Mouse (Mus musculus) liver, embryonic 15.5 days (tissue): ENCODE results near the gene Fdps. TPM values are rescaled to one million over a fixed set of nuclear protein-coding genes. Genes with fewer than 3 reads are reported as not detected.

Experiments
- ATAC-seq: fragments of 200-750 bp; cut with Nextera tagmentation; 2 replicates; pipeline ENCODE4 v1.8.0; 2017; ENCODE audit warnings: moderate number of reproducible peaks, mild to moderate bottlenecking, moderate library complexity; ENCODE audit not compliant: insufficient read depth
- H3K27ac ChIP-seq: fragments of 300-500 bp; sonication (generic); replicated peaks from 2 replicates; pipeline ENCODE4 v1.5.1; 2015; ENCODE audit warnings: mild to moderate bottlenecking, inconsistent platforms
- H3K27me3 ChIP-seq: fragments of 300-500 bp; sonication (generic); 2 replicates; pipeline ENCODE4 v1.6.1; 2015; ENCODE audit warnings: mild to moderate bottlenecking, inconsistent platforms
- H3K36me3 ChIP-seq: fragments of 300-500 bp; sonication (generic); replicated peaks from 2 replicates; pipeline ENCODE4 v1.6.1; 2015; ENCODE audit warnings: moderate library complexity, mild to moderate bottlenecking, inconsistent platforms
- H3K4me1 ChIP-seq: fragments of 300-500 bp; sonication (generic); replicated peaks from 2 replicates; pipeline ENCODE4 v1.6.1; 2015; ENCODE audit warnings: inconsistent platforms
- H3K4me2 ChIP-seq: fragments of 300-500 bp; sonication (generic); 2 replicates; pipeline ENCODE4 v1.6.1; 2015; ENCODE audit warnings: moderate library complexity, mild to moderate bottlenecking, inconsistent platforms
- H3K4me3 ChIP-seq: fragments of 300-500 bp; sonication (generic); replicated peaks from 2 replicates; pipeline ENCODE4 v1.5.1; 2015; ENCODE audit warnings: mild to moderate bottlenecking, inconsistent platforms
- H3K9ac ChIP-seq: fragments of 300-500 bp; sonication (generic); 2 replicates; pipeline ENCODE4 v1.6.1; 2015; ENCODE audit warnings: moderate library complexity, mild to moderate bottlenecking, inconsistent platforms
- H3K9me3 ChIP-seq: fragments of 300-500 bp; sonication (generic); replicated peaks from 2 replicates; pipeline ENCODE4 v1.6.1; 2016; ENCODE audit warnings: inconsistent platforms
- WGBS: fragments of 180-500 bp; shearing (Covaris S2); methylation state at CpG from one replicate; pipeline ENCODE4 v1.1.7; 2015; ENCODE audit warnings: mixed read lengths; ENCODE audit not compliant: insufficient replicate concordance; 5-methylcytosine and 5-hydroxymethylcytosine counted together
- polyA plus RNA-seq: library from polyadenylated mRNA; unstranded; fragments of >200 nt; fragmentation: Nextera tagmentation; extraction: Ambion mirVana; gene quantifications from 2 replicates; pipeline ENCODE4 v1.2.1, GENCODE M21; 2015

The Fdps gene
- polyA plus RNA-seq, 1 experiment from 2014 or later = 339 TPM

DNA sequence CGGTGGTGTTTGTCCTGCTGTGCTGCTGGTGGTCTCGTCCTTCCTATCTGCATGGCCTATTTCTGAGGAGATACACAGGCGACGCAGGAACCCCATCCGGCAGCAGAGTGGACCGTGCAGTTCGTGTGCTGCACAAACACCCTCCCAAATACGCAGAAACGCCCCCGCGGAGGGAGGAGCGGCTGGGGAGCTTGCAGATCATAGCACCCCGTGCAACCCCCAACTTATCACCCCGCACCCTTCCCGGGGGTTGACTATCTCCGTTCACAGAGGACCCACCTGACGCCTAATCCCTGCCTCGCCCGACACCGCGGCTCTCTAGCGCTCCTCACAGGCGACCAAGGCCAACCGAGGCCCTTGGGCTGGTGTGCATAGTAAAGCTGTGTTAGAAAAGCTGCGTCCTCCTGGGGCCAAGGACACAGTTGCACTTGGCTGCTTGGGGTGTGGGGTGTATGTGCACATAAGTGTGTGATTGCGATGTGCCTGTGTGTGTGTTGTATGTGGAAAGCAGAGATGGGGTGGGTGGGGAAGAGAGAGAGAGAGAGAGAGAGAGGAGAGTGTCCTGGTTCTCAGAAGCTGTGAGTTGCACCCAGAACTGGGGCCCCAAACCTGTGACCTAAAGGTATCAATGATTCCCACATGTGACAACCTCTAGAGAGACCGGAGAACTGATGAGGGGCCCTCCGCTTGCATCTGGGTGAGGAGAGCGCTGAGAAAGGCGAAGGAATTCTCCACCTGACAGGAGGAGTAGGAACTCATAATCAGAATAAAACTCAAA lies 30.7 kb upstream of the Fdps start:
- peak; percentile 86 for ATAC-seq
- Histone ChIP-seq H3K4me2 (peak overlapping the region; percentile 74), H3K9me3 (no peaks in the 10 kb centered on the region), H3K27me3 (no peaks in the 10 kb centered on the region), H3K9ac (peak overlapping the region; percentile 54), H3K36me3 (no peaks in the 10 kb centered on the region), H3K4me1 (peaks cover 90% of the 10 kb centered on the region), H3K27ac (peak overlapping the region; percentile 90), H3K4me3 (peak overlapping the region; percentile 51)
- WGBS = 5% methylated on average over 29 of the region's 30 CpGs

DNA sequence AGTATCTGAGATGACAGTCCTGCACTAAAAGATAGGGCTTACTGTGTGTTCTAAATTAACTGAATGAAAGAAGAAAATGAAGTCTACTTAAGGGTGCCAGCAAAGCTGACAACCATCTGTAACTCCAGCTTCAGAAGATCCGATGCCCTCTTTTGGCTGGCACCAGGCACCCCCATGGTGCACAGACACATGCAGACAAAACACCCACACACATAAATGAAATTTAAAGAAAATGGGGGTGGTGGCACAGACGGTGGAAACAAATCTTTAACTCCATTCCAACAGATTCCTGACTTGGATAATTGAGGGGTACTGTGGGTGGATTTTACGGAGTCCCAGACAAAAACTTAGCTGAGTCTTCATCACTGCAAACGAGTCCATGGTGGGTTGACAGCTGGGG lies 30.1 kb upstream of the Fdps start:
- H3K27ac ChIP-seq = peak overlapping the region; percentile 90
- 26% methylated on average over 4 of the region's 4 CpGs for WGBS
- H3K4me3 ChIP-seq = peak overlapping the region; percentile 51
- ATAC-seq = no peak
- no peaks in the 10 kb centered on the region for H3K36me3 ChIP-seq
- H3K9me3 ChIP-seq = no peaks in the 10 kb centered on the region
- H3K4me1 ChIP-seq = peaks cover 85% of the 10 kb centered on the region
- peak overlapping the region; percentile 54; the same call in 1 of the 2 replicates for H3K9ac ChIP-seq
- peak overlapping the region; percentile 74 for H3K4me2 ChIP-seq
- no peaks in the 10 kb centered on the region for H3K27me3 ChIP-seq

DNA sequence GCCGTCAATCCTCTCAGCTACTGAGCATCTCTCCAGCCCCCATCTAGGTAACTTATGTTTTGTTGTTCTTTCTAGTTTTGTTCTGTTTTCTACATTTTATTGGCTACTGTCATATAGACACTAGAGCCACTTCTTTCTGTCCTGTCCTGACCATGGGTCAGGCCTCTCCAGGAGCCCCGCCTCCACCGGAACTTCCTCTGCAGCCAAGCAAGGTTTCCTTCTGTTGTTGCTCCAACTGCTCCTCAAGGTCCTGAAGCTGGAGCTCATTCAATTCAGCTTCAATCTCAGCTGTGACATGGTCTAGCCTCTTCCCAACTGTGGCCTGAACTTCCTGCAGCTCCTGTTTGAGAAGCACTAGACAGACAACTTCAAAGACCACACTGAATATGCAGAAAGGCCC lies 28.1 kb upstream of the Fdps start:
- Histone ChIP-seq H3K36me3 (no peaks in the 10 kb centered on the region), H3K4me3 (no peak overlapping the region), H3K27ac (0 out of 2 replicates have a peak overlapping the region, but pooled peaks have one; percentile 38), H3K9me3 (no peaks in the 10 kb centered on the region), H3K27me3 (no peaks in the 10 kb centered on the region), H3K4me2 (no peak overlapping the region), H3K4me1 (peaks cover 68% of the 10 kb centered on the region), H3K9ac (no peak overlapping the region)
- ATAC-seq = no peak
- WGBS = 91% methylated on average over 3 of the region's 3 CpGs

- WGBS = 80% methylated on average over 3 of the region's 3 CpGs
- no peak for ATAC-seq
- no peak overlapping the region for H3K4me2 ChIP-seq
These were observed 24.2 kb upstream of the Fdps start for GRCm38 (mm10) chr3:89125981-89126380.

GRCm38 (mm10) chr3:89124241-89124640 lies 22.5 kb upstream of the Fdps start:
- Histone ChIP-seq H3K9me3 (no peaks in the 10 kb centered on the region), H3K4me3 (no peak overlapping the region), H3K27me3 (no peaks in the 10 kb centered on the region), H3K36me3 (no peaks in the 10 kb centered on the region), H3K4me2 (no peak overlapping the region), H3K27ac (no peak overlapping the region; the same call in 1 of the 2 replicates), H3K9ac (no peak overlapping the region), H3K4me1 (peaks cover 28% of the 10 kb centered on the region)
- no peak for ATAC-seq
- 52% methylated on average over 3 of the region's 3 CpGs for WGBS

More at GRCm38 (mm10) chr3:89125981-89126380, 24.2 kb upstream of the Fdps start:
- H3K4me3 ChIP-seq = no peak overlapping the region
- H3K9ac ChIP-seq = no peak overlapping the region
- no peaks in the 10 kb centered on the region for H3K27me3 ChIP-seq
- no peak overlapping the region for H3K27ac ChIP-seq
- peaks cover 45% of the 10 kb centered on the region for H3K4me1 ChIP-seq
- no peaks in the 10 kb centered on the region for H3K36me3 ChIP-seq
- H3K9me3 ChIP-seq = no peaks in the 10 kb centered on the region

GRCm38 (mm10) chr3:89123313-89123712 lies 21.6 kb upstream of the Fdps start:
- no peaks in the 10 kb centered on the region for H3K36me3 ChIP-seq
- 65% methylated on average over 2 of the region's 2 CpGs for WGBS
- no peak overlapping the region for H3K4me2 ChIP-seq
- no peak overlapping the region for H3K9ac ChIP-seq
- H3K27me3 ChIP-seq = no peaks in the 10 kb centered on the region
- H3K27ac ChIP-seq = no peak overlapping the region
- H3K4me1 ChIP-seq = peaks cover 19% of the 10 kb centered on the region
- no peak overlapping the region for H3K4me3 ChIP-seq
- no peak for ATAC-seq
- no peaks in the 10 kb centered on the region for H3K9me3 ChIP-seq

- peak; percentile 78 for ATAC-seq
- no peak overlapping the region; the same call in 1 of the 2 replicates for H3K27ac ChIP-seq
- H3K4me3 ChIP-seq = no peak overlapping the region
- no peaks in the 10 kb centered on the region for H3K36me3 ChIP-seq
- H3K9ac ChIP-seq = no peak overlapping the region
- H3K27me3 ChIP-seq = no peaks in the 10 kb centered on the region
- peak overlapping the region; percentile 36; the same call in 1 of the 2 replicates for H3K4me2 ChIP-seq
- peaks cover 31% of the 10 kb centered on the region for H3K4me1 ChIP-seq
- H3K9me3 ChIP-seq = no peaks in the 10 kb centered on the region
- WGBS = 0% methylated on average over 2 of the region's 2 CpGs
These were observed 13.8 kb upstream of the Fdps start for GRCm38 (mm10) chr3:89115522-89115921.

- ATAC-seq = peak; percentile 55; the same call in 1 of the 2 replicates
- Histone ChIP-seq H3K36me3 (no peaks in the 10 kb centered on the region), H3K9ac (no peak overlapping the region), H3K9me3 (no peaks in the 10 kb centered on the region), H3K4me2 (no peak overlapping the region), H3K4me3 (no peak overlapping the region), H3K27ac (peak overlapping the region; percentile 49; the same call in 1 of the 2 replicates), H3K4me1 (peaks cover 31% of the 10 kb centered on the region), H3K27me3 (no peaks in the 10 kb centered on the region)
- WGBS = 73% methylated on average over 4 of the region's 4 CpGs
These were observed 11.3 kb upstream of the Fdps start for GRCm38 (mm10) chr3:89113058-89113457.

- no peak for ATAC-seq
- H3K4me2 ChIP-seq = no peak overlapping the region
- no peaks in the 10 kb centered on the region for H3K9me3 ChIP-seq
- H3K4me1 ChIP-seq = peaks cover 6% of the 10 kb centered on the region
- no peak overlapping the region for H3K9ac ChIP-seq
- H3K4me3 ChIP-seq = no peak overlapping the region
- 48% methylated on average over 1 of the region's 1 CpGs for WGBS
- no peaks in the 10 kb centered on the region for H3K27me3 ChIP-seq
- H3K36me3 ChIP-seq = no peaks in the 10 kb centered on the region
- no peak overlapping the region for H3K27ac ChIP-seq
These were observed 6.4 kb upstream of the Fdps start for GRCm38 (mm10) chr3:89108146-89108545.

DNA sequence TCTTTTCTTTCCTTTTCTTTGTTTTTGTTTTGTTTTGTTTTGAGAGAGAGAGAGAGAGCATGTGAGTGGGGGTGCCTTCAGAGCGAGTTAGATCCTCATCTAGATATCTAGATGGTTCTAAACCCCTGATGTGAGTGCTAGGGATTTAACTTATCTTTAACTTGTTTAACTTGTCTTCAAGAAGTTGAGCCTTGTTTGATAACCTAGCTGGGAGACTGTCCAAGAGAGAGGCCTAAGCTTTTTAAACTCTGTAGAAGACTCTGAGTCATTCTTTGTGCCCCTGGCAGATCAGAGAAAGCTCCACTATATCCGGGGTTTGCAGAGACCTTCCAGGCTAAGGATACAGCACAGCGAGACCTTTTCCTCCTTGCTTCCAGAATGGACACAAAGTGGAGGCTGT lies 5.8 kb upstream of the Fdps start:
- no peaks in the 10 kb centered on the region for H3K36me3 ChIP-seq
- no peak overlapping the region for H3K4me2 ChIP-seq
- H3K4me3 ChIP-seq = no peak overlapping the region
- H3K27ac ChIP-seq = no peak overlapping the region
- no peak overlapping the region for H3K9ac ChIP-seq
- H3K4me1 ChIP-seq = peaks cover 12% of the 10 kb centered on the region
- no peak for ATAC-seq
- H3K27me3 ChIP-seq = no peaks in the 10 kb centered on the region
- 45% methylated on average over 3 of the region's 3 CpGs for WGBS
- no peaks in the 10 kb centered on the region for H3K9me3 ChIP-seq

DNA sequence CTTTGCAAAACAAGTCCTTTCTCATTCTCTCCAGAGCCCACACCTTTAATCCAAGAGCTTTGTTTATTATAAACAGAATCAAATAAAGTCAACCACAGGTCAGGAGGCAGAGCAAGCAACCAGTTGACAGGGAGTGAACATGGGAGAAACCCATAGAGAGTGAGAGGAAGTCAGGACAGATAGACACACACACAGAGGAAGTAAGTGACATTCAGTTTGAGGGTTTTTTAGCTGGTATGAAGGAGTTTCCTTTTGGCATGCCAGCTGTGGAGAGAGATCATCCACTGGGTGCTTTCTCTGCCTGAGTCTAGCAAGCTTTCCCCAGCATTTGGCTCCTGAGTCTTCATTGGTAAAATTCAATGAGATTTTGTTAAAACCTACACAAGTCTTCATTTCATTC lies 5.1 kb upstream of the Fdps start:
- H3K4me3 ChIP-seq = no peak overlapping the region
- H3K27ac ChIP-seq = no peak overlapping the region
- no peaks in the 10 kb centered on the region for H3K27me3 ChIP-seq
- no peaks in the 10 kb centered on the region for H3K9me3 ChIP-seq
- ATAC-seq = no peak
- peaks cover 17% of the 10 kb centered on the region for H3K4me1 ChIP-seq
- H3K9ac ChIP-seq = no peak overlapping the region
- H3K36me3 ChIP-seq = no peaks in the 10 kb centered on the region
- no peak overlapping the region for H3K4me2 ChIP-seq

DNA sequence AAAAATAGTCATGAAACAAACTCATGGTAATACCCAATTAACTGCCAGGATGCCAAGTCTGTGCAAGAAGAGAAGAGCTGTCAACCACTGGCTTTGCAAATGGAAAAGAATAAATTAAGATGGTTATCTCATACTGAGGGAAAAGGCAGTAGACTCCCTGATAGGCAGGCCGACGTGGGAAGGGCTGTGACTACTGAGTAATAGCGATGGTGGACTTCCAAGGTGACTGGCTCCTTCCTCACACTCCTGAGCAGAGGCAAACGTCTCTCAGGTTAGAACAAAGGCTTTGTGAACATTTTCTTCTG lies 1.5 kb upstream of the Fdps start:
- H3K27ac ChIP-seq = peak overlapping the region; percentile 82
- no peak overlapping the region for H3K9ac ChIP-seq
- no peak for ATAC-seq
- H3K36me3 ChIP-seq = peaks cover 22% of the 10 kb centered on the region
- no peak overlapping the region for H3K4me3 ChIP-seq
- no peaks in the 10 kb centered on the region for H3K27me3 ChIP-seq
- no peaks in the 10 kb centered on the region for H3K9me3 ChIP-seq
- H3K4me1 ChIP-seq = peaks cover 47% of the 10 kb centered on the region
- WGBS = 42% methylated on average over 4 of the region's 4 CpGs
- H3K4me2 ChIP-seq = no peak overlapping the region
